Mouse (Mus musculus) right cerebral cortex, postnatal 14 days (tissue): Measurements from ENCODE around the gene Sstr3.
A peak's percentile ranks its signal among the peaks of the same experiment; 100 is the strongest.

ENCODE experiments used
- DNase-seq: peaks from one replicate; pipeline ENCODE4 v3.0.0; 2022

Gene Sstr3

DNA sequence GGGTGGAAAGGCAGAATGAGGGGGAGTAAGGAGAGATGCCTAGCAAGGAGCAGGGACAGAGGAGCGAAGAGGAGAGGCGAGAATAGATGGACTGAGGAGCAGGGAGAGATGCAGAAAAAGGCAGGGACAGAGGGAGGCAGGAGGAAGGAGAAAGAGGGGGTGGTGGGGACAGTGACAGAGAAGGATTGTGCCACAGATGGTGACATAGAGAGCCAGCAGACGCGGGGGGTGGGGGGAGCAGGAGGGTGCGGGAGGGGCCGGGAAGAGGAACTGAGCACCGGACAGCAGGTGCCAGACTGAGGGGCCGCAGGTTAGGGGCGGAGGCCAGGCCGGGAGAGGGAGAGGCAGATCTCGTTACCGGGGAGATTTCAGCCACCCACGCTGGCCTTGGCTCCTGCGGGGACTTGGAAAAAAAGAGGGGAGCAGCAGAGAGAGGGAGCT lies at the start of gene Sstr3:
TSS of gene Sstr3 (minus strand) at position 125 of the 441 bp plus-strand sequence.
- DNase-seq, result peak; percentile 53

DNA sequence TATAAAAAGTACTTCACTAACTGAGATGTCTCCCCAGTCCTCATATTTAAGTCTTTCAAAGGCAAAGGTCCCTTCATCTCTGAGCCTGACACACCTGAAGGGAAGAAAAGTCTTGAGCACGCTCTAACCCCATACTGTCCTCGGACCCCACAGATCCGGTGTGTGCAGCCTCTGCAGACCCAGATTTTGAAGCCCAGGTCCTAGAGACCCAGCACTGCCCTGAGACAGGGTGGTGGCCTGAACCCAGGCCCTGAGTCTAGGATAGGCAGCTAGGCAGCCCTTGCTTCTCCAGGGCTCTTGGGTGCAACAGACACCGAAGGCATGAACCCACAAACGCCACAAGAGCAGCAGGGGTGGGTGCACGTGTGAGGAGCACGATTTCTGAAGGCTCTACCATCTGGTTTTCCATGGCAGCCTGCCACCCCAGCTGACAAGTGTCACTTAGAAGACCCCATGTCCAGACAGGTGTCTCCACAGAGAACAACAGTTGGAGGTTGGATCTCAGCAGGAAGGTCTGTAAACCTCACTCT lies 49.5 kb upstream of the Sstr3 start:
- no peak for DNase-seq

DNA sequence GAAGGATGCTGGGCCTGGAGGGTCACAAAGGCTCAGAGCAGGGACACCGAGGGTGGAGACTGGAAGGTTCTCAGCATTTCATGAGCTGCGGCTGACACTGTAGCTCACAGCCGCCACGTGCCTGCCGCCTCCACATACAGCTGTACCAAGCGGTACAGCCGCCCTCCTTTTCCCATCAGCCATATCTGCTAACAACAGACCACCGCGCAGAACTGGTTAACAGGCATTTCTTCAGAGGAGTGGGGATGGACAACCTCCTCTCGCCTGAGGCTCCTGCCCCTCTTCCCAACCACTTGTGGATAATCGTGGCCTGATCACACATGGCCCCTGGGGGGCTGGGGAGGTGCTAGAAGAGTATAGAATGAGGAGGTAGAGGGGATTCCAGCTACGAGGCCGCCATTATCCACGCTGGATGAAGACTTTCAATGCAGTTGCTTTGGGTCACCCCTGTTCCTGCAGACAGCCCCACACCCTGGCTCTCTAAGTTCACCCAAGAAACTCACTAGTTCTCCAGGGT lies 48.0 kb upstream of the Sstr3 start:
- no peak for DNase-seq

GRCm38 (mm10) chr15:78591680-78592451 lies 47.4 kb upstream of the Sstr3 start:
- no peak for DNase-seq

DNA sequence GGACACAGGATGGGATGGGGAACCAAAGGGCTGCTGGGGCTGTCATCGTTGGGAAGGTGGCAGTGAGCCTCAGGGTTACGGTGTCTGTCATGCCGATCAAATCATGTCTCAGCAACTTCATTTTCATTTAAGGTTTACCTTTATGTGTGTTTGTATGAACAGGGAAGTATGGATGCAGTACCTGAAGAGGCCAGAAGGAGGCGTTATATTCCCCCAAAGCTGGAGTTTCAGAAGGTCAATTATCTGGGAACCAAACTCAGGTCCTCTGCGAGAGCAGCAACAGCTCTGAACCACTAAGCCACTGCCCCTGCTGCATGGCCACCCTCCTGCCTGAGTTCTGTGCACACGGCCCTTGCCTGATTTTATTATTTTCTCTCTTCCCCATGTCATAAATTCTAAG lies 46.3 kb upstream of the Sstr3 start:
- DNase-seq, result no peak

DNA sequence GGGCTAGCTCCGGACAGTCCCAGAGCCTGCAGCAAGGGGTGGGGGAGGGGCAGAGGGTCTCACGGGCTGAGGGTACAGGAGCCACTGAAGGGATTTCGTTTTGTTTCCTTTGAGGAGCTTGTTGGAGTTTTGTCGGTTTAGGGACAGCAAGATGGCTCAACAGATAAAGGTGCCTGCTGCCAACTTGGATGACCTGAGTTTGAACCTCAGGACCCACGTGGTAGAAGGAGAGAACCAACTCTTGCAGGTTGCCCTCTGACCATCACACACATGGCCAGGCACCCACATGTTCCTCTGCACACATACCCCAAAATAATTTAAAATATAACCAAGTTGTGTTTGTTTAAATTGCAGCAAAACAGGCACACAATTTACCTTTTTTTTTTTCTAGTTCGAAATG lies 45.5 kb upstream of the Sstr3 start:
- no peak for DNase-seq

- no peak for DNase-seq
Observed at GRCm38 (mm10) chr15:78588900-78589299, 44.4 kb upstream of the Sstr3 start.

DNA sequence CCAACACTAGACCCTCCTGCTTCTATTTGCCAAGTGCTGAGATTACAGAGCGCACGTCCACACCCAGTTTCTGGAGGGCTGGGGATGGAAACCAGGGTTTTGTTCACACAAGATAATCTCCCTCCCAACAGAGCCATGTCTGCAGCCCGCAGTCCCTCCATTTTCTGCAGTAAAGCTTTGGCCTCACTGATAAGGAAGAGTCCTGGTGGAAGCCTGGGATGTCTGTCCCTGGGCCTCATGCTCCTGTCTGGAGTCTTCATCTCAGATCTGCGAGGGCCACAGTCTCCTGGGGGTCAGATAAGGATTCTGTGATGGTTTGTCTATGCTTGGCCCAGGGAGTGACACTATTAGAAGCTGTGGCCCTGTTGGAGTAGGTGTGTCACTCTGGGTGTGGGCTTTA lies 43.6 kb upstream of the Sstr3 start:
- no peak for DNase-seq

DNA sequence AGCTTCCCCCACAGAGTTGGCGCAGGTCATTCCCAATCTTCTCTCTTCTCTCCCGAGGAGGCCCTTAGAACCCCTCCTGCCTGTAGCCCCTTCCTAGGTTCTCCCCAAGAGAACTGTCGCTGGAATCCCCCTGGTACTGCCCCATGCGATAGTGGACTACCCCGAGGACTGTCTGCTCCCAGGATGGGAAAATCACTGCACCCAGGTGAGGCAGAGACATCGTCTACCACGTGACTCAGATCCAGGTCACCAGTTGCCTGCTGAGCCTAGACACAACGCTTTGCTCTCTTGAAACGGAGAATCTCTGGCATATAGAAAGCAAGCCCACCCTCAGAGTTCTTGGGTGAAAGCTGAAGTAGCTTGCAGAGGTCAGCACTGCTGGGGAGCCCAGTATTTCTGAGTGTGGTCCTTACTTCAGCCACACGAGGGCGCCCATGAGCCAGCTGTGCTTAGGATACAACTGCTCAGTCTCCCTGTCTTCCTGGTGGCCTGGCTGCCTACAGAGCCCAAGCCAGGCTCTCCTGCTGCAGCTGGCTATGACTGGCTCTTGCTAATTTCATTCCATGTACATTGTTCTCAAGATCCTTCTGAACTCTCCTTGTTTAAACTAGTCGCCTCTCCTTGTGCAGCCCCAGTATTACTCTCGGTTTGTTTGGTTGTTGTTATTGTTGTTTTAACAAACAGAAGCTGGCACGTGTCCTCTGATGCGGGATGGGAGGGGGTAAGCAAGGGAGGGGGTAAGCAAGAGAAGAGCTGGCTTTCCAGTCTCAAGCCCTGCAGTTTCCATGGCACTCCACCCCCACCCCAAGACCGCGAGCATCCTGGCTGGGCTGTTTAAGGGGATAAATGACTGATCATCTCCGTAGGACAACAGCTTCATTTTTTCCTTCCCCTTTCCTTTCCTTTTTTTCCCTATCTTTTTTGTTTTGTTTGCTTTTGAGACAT lies 42.8 kb upstream of the Sstr3 start:
- peak; percentile 92 for DNase-seq

DNA sequence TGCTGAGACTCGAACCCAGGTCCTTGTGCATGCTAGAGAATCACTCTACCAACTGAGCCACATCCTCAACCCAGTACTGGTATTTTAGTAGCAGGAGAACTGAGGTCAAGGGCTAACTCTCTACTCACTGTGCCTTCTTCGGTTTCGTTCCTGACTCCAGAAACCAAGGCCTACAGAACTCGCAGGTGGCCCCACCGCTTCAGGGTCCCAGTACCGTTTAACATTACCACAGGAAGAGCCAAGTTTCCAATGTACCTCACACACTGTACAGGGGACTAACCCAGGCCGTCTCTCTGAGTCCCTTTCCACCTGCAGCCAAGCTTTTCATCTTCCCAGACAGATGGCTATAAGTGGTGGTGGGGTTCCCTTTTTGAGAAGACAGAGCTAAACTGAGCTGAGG lies 40.9 kb upstream of the Sstr3 start:
- DNase-seq, result no peak

DNA sequence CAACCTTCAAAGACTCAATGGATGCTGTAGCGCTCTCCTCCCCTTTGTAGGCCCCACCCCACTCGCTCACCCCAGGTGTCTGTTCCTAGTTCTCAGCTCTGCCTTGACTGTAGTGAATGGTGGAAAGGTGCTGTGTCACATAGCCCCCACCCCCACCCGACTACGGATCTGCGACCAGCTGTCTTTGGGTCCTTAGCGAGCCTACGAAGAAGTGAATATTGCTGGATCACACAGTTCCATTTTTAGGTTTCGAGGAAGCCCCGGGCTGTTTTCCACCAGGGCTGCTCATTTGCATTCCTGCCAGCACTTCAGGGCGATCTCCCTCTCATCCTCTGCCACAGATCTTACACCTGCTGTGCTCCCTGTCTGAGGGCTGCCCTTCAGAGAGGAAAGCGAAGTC lies 38.9 kb upstream of the Sstr3 start:
- DNase-seq, result peak; percentile 17

- no peak for DNase-seq
Observed at GRCm38 (mm10) chr15:78576284-78576810, 31.9 kb upstream of the Sstr3 start.

DNA sequence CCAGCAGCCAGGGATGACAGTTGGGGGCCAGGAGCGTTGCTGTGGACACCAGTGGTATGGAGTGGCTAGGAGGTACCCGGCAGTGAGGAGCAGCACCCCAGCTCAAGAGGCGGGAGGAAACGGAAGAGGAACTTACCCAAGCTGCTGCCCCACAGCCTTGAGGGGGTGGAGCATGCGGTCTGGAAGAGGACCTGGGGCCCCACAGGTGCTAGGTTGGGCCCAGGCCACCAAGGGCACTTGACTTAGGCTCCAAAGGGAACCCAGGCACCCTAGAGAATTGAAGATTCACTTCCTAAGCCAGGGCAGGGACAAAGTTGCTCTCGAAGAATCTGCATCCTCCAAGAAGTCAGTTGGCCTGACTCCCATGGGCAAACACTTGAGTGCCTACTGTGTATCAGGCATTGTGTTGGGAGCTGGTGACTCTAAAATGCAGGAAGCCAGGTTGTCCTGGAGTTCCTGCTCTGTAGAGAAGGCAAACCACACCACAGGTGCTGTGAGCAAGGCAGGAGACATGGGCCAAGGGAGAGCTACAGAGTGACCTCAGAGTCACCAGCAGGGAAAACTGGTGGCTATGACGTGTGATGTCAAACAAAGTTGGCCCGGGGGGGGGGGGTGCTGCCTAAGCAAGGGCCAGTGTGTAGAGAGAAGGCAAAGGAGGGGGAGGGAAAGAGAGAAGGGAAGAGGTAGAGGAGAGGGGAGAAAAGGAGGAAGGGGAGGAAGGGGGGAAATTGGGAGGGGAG lies 28.3 kb upstream of the Sstr3 start, which contains the start of gene Rac2:
TSS of gene Rac2 (minus strand) at position 126 of the 740 bp plus-strand sequence.
- DNase-seq, result no peak

DNA sequence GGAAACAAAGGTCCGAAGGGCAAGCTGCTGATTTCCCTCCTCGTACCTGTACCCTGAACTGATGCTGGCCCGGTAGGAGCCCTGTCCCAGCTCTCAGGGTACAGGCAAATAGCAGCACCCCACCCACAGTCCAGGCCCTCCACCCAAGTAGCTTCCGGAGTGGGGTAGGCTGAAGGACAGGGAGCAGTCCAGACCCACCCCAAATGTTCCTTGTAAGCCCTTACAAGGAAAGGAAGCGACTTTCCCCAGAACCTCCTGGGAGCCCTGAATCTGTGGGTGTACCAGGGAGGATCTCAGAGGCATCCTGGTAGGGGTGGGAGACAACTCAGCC lies 27.8 kb upstream of the Sstr3 start:
- no peak for DNase-seq

GRCm38 (mm10) chr15:78571554-78572269 lies 27.2 kb upstream of the Sstr3 start:
- DNase-seq, result no peak

DNA sequence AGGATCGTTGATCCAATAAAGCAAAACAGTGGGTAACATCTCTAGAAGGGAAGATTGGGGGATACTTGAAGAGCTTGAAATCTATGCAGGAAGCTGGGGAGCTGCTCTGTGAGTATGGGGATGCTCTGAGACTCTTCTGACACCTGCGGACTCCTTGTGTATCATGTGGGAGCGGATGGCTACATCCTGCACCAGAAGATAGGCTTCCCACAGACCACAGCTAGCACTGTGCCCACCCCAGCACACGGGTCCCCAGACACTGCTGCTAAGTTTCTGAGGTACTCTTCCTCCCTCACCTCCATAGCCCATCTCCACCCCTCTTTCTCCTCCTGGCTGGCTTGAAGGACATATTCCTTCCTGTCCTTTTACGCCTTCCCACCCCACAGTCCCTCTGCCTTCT lies 25.7 kb upstream of the Sstr3 start:
- DNase-seq, result no peak

GRCm38 (mm10) chr15:78567608-78568120 lies 23.2 kb upstream of the Sstr3 start:
- no peak for DNase-seq

GRCm38 (mm10) chr15:78564764-78565435 lies 20.4 kb upstream of the Sstr3 start:
- no peak for DNase-seq

DNA sequence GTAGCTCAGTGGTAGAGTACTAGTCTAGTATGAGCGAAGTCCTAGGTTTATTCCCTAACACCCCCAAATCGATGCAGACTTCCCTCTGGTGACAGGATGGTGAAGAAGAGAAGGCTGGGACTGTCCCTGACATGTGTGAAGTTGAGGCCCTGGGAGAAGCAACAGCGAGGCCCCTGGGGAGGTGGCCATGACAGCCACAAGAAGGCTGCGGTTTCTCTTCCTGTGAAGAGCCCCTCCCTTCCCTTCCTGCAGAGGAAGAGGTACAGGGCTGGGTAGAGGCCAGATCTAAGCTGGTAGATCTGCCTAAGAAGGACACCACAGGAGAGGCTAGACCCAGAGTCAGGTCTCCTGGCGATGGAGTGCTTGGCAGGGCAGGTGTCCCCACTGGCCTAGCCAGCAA lies 19.5 kb upstream of the Sstr3 start:
- no peak for DNase-seq

- DNase-seq, result no peak
Observed at GRCm38 (mm10) chr15:78563344-78563743, 18.9 kb upstream of the Sstr3 start.
